In genomic region chr5:110497556-110497955, GRCm38 (mm10) we compare ENCODE assay signal across 13 mouse cellular contexts. TPM values are rescaled to one million over a fixed set of nuclear protein-coding genes. Genes with fewer than 3 reads are reported as not detected.
DNase-seq lines count a peak whose midpoint lies in the region; ATAC-seq and TF ChIP-seq lines count a peak whose summit lies in the region.
"Had no signal": no experiment of that assay in that cellular context is flagged by ENCODE, and none has a peak within 500 bp of the region (broad histone marks: within the 10 kb centered on the region; RNA-seq: fewer than 3 reads in every experiment).

No protein-coding gene starts in this region.

- H3K27ac ChIP-seq in lung, postnatal 0 days (ENCODE audit: low read length), result no peak overlapping the region
- no peak overlapping the region for H3K27ac ChIP-seq in left cerebral cortex, adult 2 months
- H3K27ac ChIP-seq: limb, embryonic 10.5 days; liver, embryonic 15.5 days had no signal

- H3K36me3 ChIP-seq in lung, postnatal 0 days (ENCODE audit: insufficient read depth, low read length), result no peaks in the 10 kb centered on the region
- H3K36me3 ChIP-seq: G1E; limb, embryonic 10.5 days; liver, embryonic 15.5 days had no signal

- H3K4me3 ChIP-seq in lung, postnatal 0 days (ENCODE audit: low read depth, low read length), result no peak overlapping the region
- H3K4me3 ChIP-seq in left cerebral cortex, adult 2 months, result no peak overlapping the region
- H3K4me3 ChIP-seq: limb, embryonic 10.5 days; liver, embryonic 15.5 days; megakaryocyte, embryonic 14.5 days had no signal

- TF ChIP-seq EP300 in lung, postnatal 0 days (IDR thresholded peaks at IDR 0.05), result no peak

- ATAC-seq in lung, postnatal 0 days, result no peak
- ATAC-seq: intestine, embryonic 16.5 days had no signal

- intact Hi-C loops in heart, postnatal 36 days (cut with DNase I), result no loop called here
- intact Hi-C loops in left cerebral cortex, adult 2 months (cut with DNase I), result no loop called here

- H3K27me3 ChIP-seq in lung, postnatal 0 days (replicated peaks; ENCODE audit: insufficient read depth, low read length), result no peaks in the 10 kb centered on the region
- H3K27me3 ChIP-seq: liver, embryonic 15.5 days had no signal

- H3K4me2 ChIP-seq in lung, postnatal 0 days (replicated peaks; ENCODE audit: low read depth, low read length), result no peak overlapping the region
- H3K4me2 ChIP-seq: liver, embryonic 15.5 days had no signal

- peak; percentile 49 for DNase-seq in adrenal gland, postnatal 14 days
- DNase-seq in adrenal gland, adult 18-20 months (ENCODE audit: low spot score in 2 of 2), result no peak
- DNase-seq in lung, postnatal 10 days, result peak; percentile 21
- no peak for DNase-seq in lung, postnatal 0 days (ENCODE audit: low spot score)
- peak; percentile 50 to 57 for DNase-seq in cerebellum, postnatal 10 days
- DNase-seq in heart, postnatal 36 days, result peak; percentile 29 to 35
- DNase-seq in right cerebral cortex, postnatal 4 days, result no peak
- no peak for DNase-seq in left cerebral cortex, adult 2 months (ENCODE audit: extremely low spot score in 1 of 2, low spot score in 2 of 2)

- no peaks in the 10 kb centered on the region for H3K9me3 ChIP-seq in lung, postnatal 0 days (ENCODE audit: low read length)
- H3K9me3 ChIP-seq: G1E; limb, embryonic 10.5 days; liver, embryonic 15.5 days; megakaryocyte, embryonic 14.5 days had no signal

- H3K4me1 ChIP-seq in lung, postnatal 0 days (ENCODE audit: insufficient read depth, low read depth, low read length), result no peaks in the 10 kb centered on the region
- H3K4me1 ChIP-seq: liver, embryonic 15.5 days; megakaryocyte, embryonic 14.5 days had no signal

- 75% methylated on average over 5 of the region's 5 CpGs for WGBS in lung, postnatal 0 days

- no peak for TF ChIP-seq CTCF in lung, postnatal 0 days (IDR thresholded peaks at IDR 0.05)
- no peak for TF ChIP-seq CTCF in left cerebral cortex, adult 2 months (IDR thresholded peaks at IDR 0.05)

- no peak overlapping the region for H3K9ac ChIP-seq in lung, postnatal 0 days (replicated peaks; ENCODE audit: low read depth)
- H3K9ac ChIP-seq: liver, embryonic 15.5 days had no signal

RNA-seq across cellular contexts. Expression of gene Galnt9, which starts 46.6 kb away (rescaled TPM):
- total RNA-seq in adrenal gland, postnatal 14 days (2021), result 0.30 TPM in 1 of 2 replicates, not detected in the other
- total RNA-seq in adrenal gland, adult 18-20 months (2021), result under 1 TPM in 1 of 2 experiments, not detected in 1; 0.19 TPM
- 0.18 and 0.26 TPM in 2 replicates for polyA plus RNA-seq in lung, postnatal 0 days (2015; fragmentation: Nextera tagmentation; extraction: Ambion mirVana)
- total RNA-seq in heart, postnatal 36 days (2021), result not detected
- total RNA-seq in left cerebral cortex, adult 2 months (2021), result 100 to 1,000 TPM; 103 to 119 TPM
- polyA plus RNA-seq: G1E; limb, embryonic 10.5 days had no signal

RNA-seq across cellular contexts. Expression of gene Fbrsl1, which starts 49.3 kb away (rescaled TPM):
- total RNA-seq in adrenal gland, postnatal 14 days (2021), result 74.4 and 78.0 TPM in 2 replicates
- total RNA-seq in adrenal gland, adult 18-20 months (2021), result 10 to 100 TPM; 60.7 to 65.7 TPM
- 9.0 and 10.4 TPM in 2 replicates for polyA plus RNA-seq in lung, postnatal 0 days (2015; fragmentation: Nextera tagmentation; extraction: Ambion mirVana)
- 10 to 100 TPM; 38.5 to 50.5 TPM for total RNA-seq in heart, postnatal 36 days (2021)
- 10 to 100 TPM; 78.1 to 79.8 TPM for total RNA-seq in left cerebral cortex, adult 2 months (2021)

Comparison
In these comparisons a context has a peak if more than half of its experiments do, and no peak if none do; other contexts are left out.
1. DNase-seq: peak in adrenal gland, postnatal 14 days (single experiment), lung, postnatal 10 days (single experiment), cerebellum, postnatal 10 days (2 of 2) and heart, postnatal 36 days (2 of 2); none in adrenal gland, adult 18-20 months (0 of 2), lung, postnatal 0 days (single experiment), right cerebral cortex, postnatal 4 days (single experiment) and left cerebral cortex, adult 2 months (0 of 2).
2. RNA of gene Galnt9, which starts 46.6 kb away (total RNA-seq): 103 to 119 TPM in left cerebral cortex, adult 2 months; 0.19 TPM in adrenal gland, adult 18-20 months, 0.30 TPM in adrenal gland, postnatal 14 days and not detected in heart, postnatal 36 days; every median in the first group is over 10 times any median in the second.